Comparison of ENCODE assay signal across 8 mouse cellular contexts in genomic region chr3:104863786-104864650, GRCm38 (mm10). TPM values are rescaled to one million over a fixed set of nuclear protein-coding genes. Genes with fewer than 3 reads are reported as not detected.
A peak's percentile ranks its signal among the peaks of the same experiment; 100 is the strongest.
DNase-seq lines count a peak whose midpoint lies in the region; ATAC-seq and TF ChIP-seq lines count a peak whose summit lies in the region.

TSS of gene St7l (plus strand) at chr3:104864005.
TSS of gene Capza1 (minus strand) at chr3:104864505.

- H3K4me1 ChIP-seq in cerebellum, adult 2 months (ENCODE audit: control insufficient read depth, insufficient read depth, low read length): no peaks in the 10 kb centered on the region; the same call in 1 of the 2 replicates
- H3K4me1 ChIP-seq in forebrain, postnatal 0 days (ENCODE audit: insufficient read depth): peaks cover 26% of the 10 kb centered on the region; the same call in 1 of the 2 replicates
- peaks cover 16% of the 10 kb centered on the region for H3K4me1 ChIP-seq in lung, embryonic 16.5 days (replicated peaks; ENCODE audit: control insufficient read depth, insufficient read depth, low read length)

- peak; percentile 95 for DNase-seq in MEL-GATA-1-ER (ENCODE audit: extremely low read depth, low read depth)
- DNase-seq in cerebellum, adult 2 months: peak; percentile 89 to 90
- peak; percentile 91 for DNase-seq in forebrain, postnatal 0 days
- peak; percentile 65 for DNase-seq in layer of hippocampus, adult 9-10 months (ENCODE audit: low spot score)
- DNase-seq in ovary, postnatal 36 days (ENCODE audit: low spot score): peak; percentile 90
- DNase-seq in thymus, postnatal 36 days: peak; percentile 88 to 90

- peak within 1 kb of the TSS; percentile 97 for H3K9ac ChIP-seq in forebrain, postnatal 0 days
- H3K9ac ChIP-seq in lung, embryonic 16.5 days (ENCODE audit: low read length): peak within 1 kb of the TSS; percentile 98

- peak; percentile 97 for ATAC-seq in forebrain, postnatal 0 days
- ATAC-seq in hematopoietic stem cell, adult 5-6 weeks (replicated peaks in 1 of 2; ENCODE audit: insufficient read depth in 1 of 2, low FRiP score in 2 of 2, low TSS enrichment in 1 of 2, low read depth in 1 of 2, poor library complexity in 2 of 2, severe bottlenecking in 2 of 2): peak; percentile 87 to 88
- peak; percentile 98 for ATAC-seq in lung, embryonic 16.5 days (ENCODE audit: low read depth)

- H3K4me2 ChIP-seq in forebrain, postnatal 0 days (ENCODE audit: low read depth): peak within 1 kb of the TSS; percentile 69
- H3K4me2 ChIP-seq in lung, embryonic 16.5 days (ENCODE audit: low read depth, low read length): peak within 1 kb of the TSS; percentile 84

- no peaks in the 10 kb centered on the region for H3K9me3 ChIP-seq in forebrain, postnatal 0 days (ENCODE audit: low read length)
- H3K9me3 ChIP-seq in lung, embryonic 16.5 days (ENCODE audit: control insufficient read depth, low read length): no peaks in the 10 kb centered on the region

- TF ChIP-seq POLR2A in cerebellum, adult 2 months (IDR thresholded peaks at IDR 0.05; ENCODE audit: borderline replicate concordance, insufficient read depth, low read length): peak; percentile 73

- no peaks in the 10 kb centered on the region for H3K27me3 ChIP-seq in cerebellum, adult 2 months (ENCODE audit: control insufficient read depth, insufficient read depth, low read length)
- no peaks in the 10 kb centered on the region for H3K27me3 ChIP-seq in forebrain, postnatal 0 days (ENCODE audit: insufficient read depth, low read length)
- H3K27me3 ChIP-seq in lung, embryonic 16.5 days (ENCODE audit: control insufficient read depth, insufficient read depth, low read depth, low read length): no peaks in the 10 kb centered on the region

- WGBS in cerebellum, adult 2 months: 1% methylated on average over 43 of the region's 43 CpGs
- 1% methylated on average over 43 of the region's 43 CpGs for WGBS in forebrain, postnatal 0 days
- WGBS in lung, embryonic 16.5 days: under 1% methylated on average over 43 of the region's 43 CpGs

- H3K4me3 ChIP-seq in cerebellum, adult 2 months (replicated peaks; ENCODE audit: insufficient read depth, low read depth, low read length): peak within 1 kb of the TSS; percentile 94
- H3K4me3 ChIP-seq in forebrain, postnatal 0 days (ENCODE audit: low read depth, low read length): peak within 1 kb of the TSS; percentile 62
- H3K4me3 ChIP-seq in lung, embryonic 16.5 days (ENCODE audit: low read length): peak within 1 kb of the TSS; percentile 99

- H3K36me3 ChIP-seq in forebrain, postnatal 0 days (ENCODE audit: insufficient read depth): 0 out of 2 replicates have a peak, but pooled peaks cover 2% of the 10 kb centered on the region
- no peaks in the 10 kb centered on the region; the same call in 1 of the 2 replicates for H3K36me3 ChIP-seq in lung, embryonic 16.5 days (ENCODE audit: control insufficient read depth, insufficient read depth, low read length)

- H3K27ac ChIP-seq in cerebellum, adult 2 months (ENCODE audit: insufficient read depth, low read length): peak within 1 kb of the TSS; percentile 90
- peak within 1 kb of the TSS; percentile 96 for H3K27ac ChIP-seq in forebrain, postnatal 0 days (ENCODE audit: low read depth, low read length)
- H3K27ac ChIP-seq in lung, embryonic 16.5 days (ENCODE audit: low read length): peak within 1 kb of the TSS; percentile 99

- no peak for TF ChIP-seq CTCF in cerebellum, adult 2 months (IDR thresholded peaks at IDR 0.05; ENCODE audit: borderline replicate concordance, insufficient read depth, low read depth, low read length)
- TF ChIP-seq CTCF in forebrain, postnatal 0 days (IDR thresholded peaks at IDR 0.05; ENCODE audit: low read depth): peak; percentile 23; the same call in 1 of the 2 replicates

RNA-seq across cellular contexts. Expression of gene St7l, which starts in this region (rescaled TPM):
- polyA plus RNA-seq in cerebellum, adult 2 months (2012; rRNA removed): 13.7 and 14.7 TPM in 2 replicates
- total RNA-seq in forebrain, postnatal 0 days (2014; rRNA removed): 41.5 and 46.5 TPM in 2 replicates
- polyA plus RNA-seq in forebrain, postnatal 0 days (2015; fragmentation: Nextera tagmentation; extraction: Ambion mirVana): 31.2 and 35.4 TPM in 2 replicates
- total RNA-seq in hematopoietic stem cell, adult 5-6 weeks (2017): 21.1 and 59.5 TPM in 2 replicates
- 35.9 and 37.5 TPM in 2 replicates for polyA plus RNA-seq in lung, embryonic 16.5 days (2015; fragmentation: Nextera tagmentation; extraction: Ambion mirVana)

RNA-seq across cellular contexts. Expression of gene Capza1, which starts in this region (rescaled TPM):
- 45.6 and 53.7 TPM in 2 replicates for polyA plus RNA-seq in cerebellum, adult 2 months (2012; rRNA removed)
- total RNA-seq in forebrain, postnatal 0 days (2014; rRNA removed): 119 and 123 TPM in 2 replicates
- polyA plus RNA-seq in forebrain, postnatal 0 days (2015; fragmentation: Nextera tagmentation; extraction: Ambion mirVana): 85.5 and 92.4 TPM in 2 replicates
- total RNA-seq in hematopoietic stem cell, adult 5-6 weeks (2017): 190 and 227 TPM in 2 replicates
- 211 and 217 TPM in 2 replicates for polyA plus RNA-seq in lung, embryonic 16.5 days (2015; fragmentation: Nextera tagmentation; extraction: Ambion mirVana)

Comparison
In these comparisons a context has a peak if more than half of its experiments do, and no peak if none do; other contexts are left out.
1. Peak in every context shown above with its lines: DNase-seq, ATAC-seq, H3K4me3 ChIP-seq and H3K27ac ChIP-seq.